Mouse (Mus musculus) erythroblast, embryonic 14.5 days (primary cell): ENCODE data around the gene Klhdc4.

Source experiments
- GATA1 ChIP-seq: IDR thresholded peaks from 2 replicates; pipeline ENCODE4 v1.6.1; 2012; ENCODE audit warnings: low read length, inconsistent platforms, mixed read lengths
- TAL1 ChIP-seq: IDR thresholded peaks from 3 replicates; pipeline ENCODE4 v1.6.1; 2012; ENCODE audit warnings: low read length, inconsistent platforms, mixed read lengths

- TF ChIP-seq TAL1 (no peak), GATA1 (no peak)
Measured at GRCm38 (mm10) chr8:121749501-121749900, 79.9 kb downstream of the Klhdc4 start.
